Mouse (Mus musculus): ENCODE data around the gene Asb14. TPM values are rescaled to one million over a fixed set of nuclear protein-coding genes. Genes with fewer than 3 reads are reported as not detected.

Asb14 gene
- not detected in 2 replicates for polyA plus RNA-seq (2012; rRNA removed)

GRCm38 (mm10) chr14:26894392-26894791 is at the start of gene Asb14:
Asb14 (plus strand) TSS chr14:26894557.
- Histone ChIP-seq H3K4me1 (ENCODE audit: control insufficient read depth, insufficient read depth, insufficient read length, low read length) (no peaks in the 10 kb centered on the region), H3K27ac (ENCODE audit: insufficient read depth, low read depth, low read length) (no peak within 1 kb of the TSS), H3K27me3 (ENCODE audit: control insufficient read depth, insufficient read depth, low read length) (no peaks in the 10 kb centered on the region), H3K36me3 (ENCODE audit: control insufficient read depth, insufficient read depth, low read length) (no peaks in the 10 kb centered on the region), H3K4me3 (ENCODE audit: low read depth, low read length) (no peak within 1 kb of the TSS)
- TF ChIP-seq CTCF (IDR thresholded peaks at IDR 0.05; ENCODE audit: extremely low read depth, insufficient read length, insufficient replicate concordance, low read depth, low read length) (no peak), POLR2A (IDR thresholded peaks at IDR 0.05; ENCODE audit: low read depth, low read length) (no peak)
- 92% methylated on average over 4 of the region's 4 CpGs for WGBS

DNA sequence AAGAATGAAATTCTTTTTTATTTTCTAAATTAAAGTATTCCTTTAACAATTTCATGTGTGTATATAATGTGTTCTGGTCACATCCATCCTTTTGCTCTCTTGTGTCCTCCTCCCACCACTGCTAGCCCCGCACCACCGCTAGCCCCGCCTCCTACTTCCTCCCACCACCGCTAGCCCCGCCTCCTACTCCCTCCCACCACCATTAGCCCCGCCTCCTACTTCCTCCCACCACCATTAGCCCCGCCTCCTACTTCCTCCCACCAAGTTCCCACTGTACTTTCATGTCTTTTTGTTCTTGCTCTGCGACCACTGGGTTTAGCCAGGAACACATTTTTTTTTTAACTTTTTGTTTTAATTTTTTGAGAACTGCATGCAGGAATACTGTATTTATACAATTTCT is 41.3 kb upstream of the Asb14 start:
- Histone ChIP-seq H3K4me1 (ENCODE audit: control insufficient read depth, insufficient read depth, insufficient read length, low read length) (no peaks in the 10 kb centered on the region), H3K36me3 (ENCODE audit: control insufficient read depth, insufficient read depth, low read length) (no peaks in the 10 kb centered on the region), H3K27ac (ENCODE audit: insufficient read depth, low read depth, low read length) (no peak overlapping the region), H3K4me3 (ENCODE audit: low read depth, low read length) (no peak overlapping the region), H3K27me3 (ENCODE audit: control insufficient read depth, insufficient read depth, low read length) (no peaks in the 10 kb centered on the region)
- no peak for TF ChIP-seq POLR2A (IDR thresholded peaks at IDR 0.05; ENCODE audit: low read depth, low read length)
- TF ChIP-seq CTCF (IDR thresholded peaks at IDR 0.05; ENCODE audit: extremely low read depth, insufficient read length, insufficient replicate concordance, low read depth, low read length): no peak
- 74% methylated on average over 8 of the region's 8 CpGs for WGBS

DNA sequence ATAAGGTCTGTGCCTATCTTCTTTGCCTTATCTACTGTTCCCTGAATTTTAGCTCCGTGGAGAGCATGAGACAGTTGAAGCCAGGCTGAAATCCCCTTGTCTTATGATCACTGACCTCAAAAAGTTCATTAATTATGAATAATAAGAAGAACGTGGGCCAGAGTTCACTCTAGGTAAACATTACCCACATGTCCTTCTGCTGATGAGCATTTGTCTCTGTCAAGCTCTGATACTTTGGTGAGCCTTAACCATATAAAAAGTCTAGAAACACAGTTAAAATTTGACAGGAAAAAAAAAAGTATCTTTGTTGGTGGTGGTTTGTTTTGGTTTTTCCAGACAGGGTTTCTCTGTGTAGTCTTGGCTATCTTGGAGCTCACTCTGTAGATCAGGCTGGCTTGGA is 40.3 kb upstream of the Asb14 start:
- WGBS: 30% methylated on average over 2 of the region's 2 CpGs
- no peaks in the 10 kb centered on the region for H3K36me3 ChIP-seq (ENCODE audit: control insufficient read depth, insufficient read depth, low read length)
- H3K4me3 ChIP-seq (ENCODE audit: low read depth, low read length): no peak overlapping the region
- H3K27ac ChIP-seq (ENCODE audit: insufficient read depth, low read depth, low read length): no peak overlapping the region
- TF ChIP-seq POLR2A (IDR thresholded peaks at IDR 0.05; ENCODE audit: low read depth, low read length) (no peak), CTCF (IDR thresholded peaks at IDR 0.05; ENCODE audit: extremely low read depth, insufficient read length, insufficient replicate concordance, low read depth, low read length) (no peak)
- H3K4me1 ChIP-seq (ENCODE audit: control insufficient read depth, insufficient read depth, insufficient read length, low read length): no peaks in the 10 kb centered on the region
- no peaks in the 10 kb centered on the region for H3K27me3 ChIP-seq (ENCODE audit: control insufficient read depth, insufficient read depth, low read length)

DNA sequence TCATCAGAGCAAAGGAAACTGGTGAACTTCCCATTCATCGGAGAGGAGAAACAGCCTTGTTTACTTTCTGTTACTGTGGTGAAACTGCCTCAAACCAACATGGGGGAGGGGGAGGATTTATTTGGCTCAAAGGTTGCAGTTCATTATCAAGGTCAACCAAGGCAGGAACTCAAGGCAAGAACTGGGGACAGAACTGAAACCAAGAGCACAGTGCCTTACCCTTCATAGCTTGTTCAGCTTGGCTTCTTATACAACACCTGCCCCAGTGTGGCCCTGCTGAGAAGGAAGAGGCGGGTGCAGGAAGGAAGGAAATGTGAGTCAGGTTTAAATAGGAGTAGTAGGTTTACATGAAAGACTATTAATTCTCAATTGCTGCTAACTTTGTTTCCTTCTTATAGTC is 36.0 kb upstream of the Asb14 start:
- Histone ChIP-seq H3K27me3 (ENCODE audit: control insufficient read depth, insufficient read depth, low read length) (no peaks in the 10 kb centered on the region), H3K4me3 (ENCODE audit: low read depth, low read length) (no peak overlapping the region), H3K4me1 (ENCODE audit: control insufficient read depth, insufficient read depth, insufficient read length, low read length) (no peaks in the 10 kb centered on the region), H3K36me3 (ENCODE audit: control insufficient read depth, insufficient read depth, low read length) (no peaks in the 10 kb centered on the region), H3K27ac (ENCODE audit: insufficient read depth, low read depth, low read length) (no peak overlapping the region)
- TF ChIP-seq POLR2A (IDR thresholded peaks at IDR 0.05; ENCODE audit: low read depth, low read length) (no peak), CTCF (IDR thresholded peaks at IDR 0.05; ENCODE audit: extremely low read depth, insufficient read length, insufficient replicate concordance, low read depth, low read length) (no peak)
- 26% methylated on average over 2 of the region's 2 CpGs for WGBS

DNA sequence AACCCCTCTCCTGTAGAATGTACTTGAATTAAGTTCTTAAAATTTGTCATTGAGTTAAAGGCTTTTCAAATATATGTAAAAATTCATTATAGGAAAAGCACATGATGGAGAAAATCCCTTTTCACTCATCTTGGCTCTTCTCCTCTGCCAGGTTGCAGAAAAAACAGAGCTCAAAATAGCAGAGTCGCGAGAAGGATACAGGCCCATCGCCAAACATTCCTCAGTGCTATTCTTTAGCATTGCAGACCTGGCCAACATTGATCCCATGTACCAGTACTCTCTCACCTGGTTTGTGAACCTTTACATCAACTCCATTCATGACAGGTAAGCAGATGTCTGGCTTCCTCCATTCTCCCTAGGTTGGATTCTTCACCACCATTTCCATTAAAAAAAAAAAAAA is 35.3 kb upstream of the Asb14 start:
- Histone ChIP-seq H3K27ac (ENCODE audit: insufficient read depth, low read depth, low read length) (no peak overlapping the region), H3K4me1 (ENCODE audit: control insufficient read depth, insufficient read depth, insufficient read length, low read length) (no peaks in the 10 kb centered on the region), H3K4me3 (ENCODE audit: low read depth, low read length) (no peak overlapping the region), H3K27me3 (ENCODE audit: control insufficient read depth, insufficient read depth, low read length) (no peaks in the 10 kb centered on the region), H3K36me3 (ENCODE audit: control insufficient read depth, insufficient read depth, low read length) (no peaks in the 10 kb centered on the region)
- WGBS: 96% methylated on average over 3 of the region's 3 CpGs
- no peak for TF ChIP-seq CTCF (IDR thresholded peaks at IDR 0.05; ENCODE audit: extremely low read depth, insufficient read length, insufficient replicate concordance, low read depth, low read length)
- TF ChIP-seq POLR2A (IDR thresholded peaks at IDR 0.05; ENCODE audit: low read depth, low read length): no peak

DNA sequence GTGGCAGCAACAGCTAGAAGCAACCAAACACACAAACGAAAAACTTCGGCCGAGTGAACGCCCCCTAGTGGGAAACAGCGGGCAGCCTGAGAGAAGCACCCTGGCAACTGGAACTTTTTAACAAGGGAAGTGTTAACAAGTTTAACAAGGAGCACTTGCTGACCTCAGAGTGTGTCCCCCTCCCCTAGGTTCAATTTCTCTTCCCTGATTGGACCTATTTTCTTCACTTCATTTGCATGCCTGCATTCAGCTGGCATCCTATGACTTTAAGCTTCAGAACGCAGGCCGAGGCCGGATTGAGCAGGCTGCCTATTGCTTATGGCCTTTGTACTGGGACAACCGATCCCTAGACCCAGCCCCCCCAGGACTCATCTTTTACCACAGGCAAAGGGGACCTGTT is 27.0 kb upstream of the Asb14 start:
- Histone ChIP-seq H3K27ac (ENCODE audit: insufficient read depth, low read depth, low read length) (no peak overlapping the region), H3K36me3 (ENCODE audit: control insufficient read depth, insufficient read depth, low read length) (no peaks in the 10 kb centered on the region), H3K4me3 (ENCODE audit: low read depth, low read length) (no peak overlapping the region), H3K4me1 (ENCODE audit: control insufficient read depth, insufficient read depth, insufficient read length, low read length) (no peaks in the 10 kb centered on the region), H3K27me3 (ENCODE audit: control insufficient read depth, insufficient read depth, low read length) (no peaks in the 10 kb centered on the region)
- 68% methylated on average over 9 of the region's 9 CpGs for WGBS
- TF ChIP-seq POLR2A (IDR thresholded peaks at IDR 0.05; ENCODE audit: low read depth, low read length) (no peak), CTCF (IDR thresholded peaks at IDR 0.05; ENCODE audit: extremely low read depth, insufficient read length, insufficient replicate concordance, low read depth, low read length) (peak; percentile 33; the same call in 1 of the 2 replicates)

DNA sequence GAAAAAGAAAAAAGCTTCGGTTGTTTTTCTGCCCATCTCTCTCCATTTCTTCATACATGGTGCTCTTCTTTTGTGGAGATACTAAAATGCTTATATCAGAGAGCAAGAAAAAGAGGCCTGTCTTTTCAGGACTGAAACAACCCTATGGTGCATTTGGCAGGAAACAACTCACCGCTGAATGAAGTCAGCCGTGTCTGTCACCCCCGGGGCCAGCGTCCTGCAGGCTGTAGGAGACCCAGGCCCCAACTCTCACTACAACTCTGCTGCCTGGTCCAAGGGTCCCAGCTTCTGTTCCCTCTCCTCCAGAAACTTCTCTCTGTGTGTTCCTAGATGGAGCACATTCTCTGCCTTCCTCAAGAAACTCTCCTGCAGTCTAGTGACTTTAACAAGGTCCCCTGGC is 26.1 kb upstream of the Asb14 start:
- H3K4me3 ChIP-seq (ENCODE audit: low read depth, low read length): no peak overlapping the region
- TF ChIP-seq POLR2A (IDR thresholded peaks at IDR 0.05; ENCODE audit: low read depth, low read length) (no peak), CTCF (IDR thresholded peaks at IDR 0.05; ENCODE audit: extremely low read depth, insufficient read length, insufficient replicate concordance, low read depth, low read length) (no peak)
- no peak overlapping the region for H3K27ac ChIP-seq (ENCODE audit: insufficient read depth, low read depth, low read length)
- no peaks in the 10 kb centered on the region for H3K27me3 ChIP-seq (ENCODE audit: control insufficient read depth, insufficient read depth, low read length)
- H3K36me3 ChIP-seq (ENCODE audit: control insufficient read depth, insufficient read depth, low read length): no peaks in the 10 kb centered on the region
- 86% methylated on average over 5 of the region's 5 CpGs for WGBS
- no peaks in the 10 kb centered on the region for H3K4me1 ChIP-seq (ENCODE audit: control insufficient read depth, insufficient read depth, insufficient read length, low read length)

DNA sequence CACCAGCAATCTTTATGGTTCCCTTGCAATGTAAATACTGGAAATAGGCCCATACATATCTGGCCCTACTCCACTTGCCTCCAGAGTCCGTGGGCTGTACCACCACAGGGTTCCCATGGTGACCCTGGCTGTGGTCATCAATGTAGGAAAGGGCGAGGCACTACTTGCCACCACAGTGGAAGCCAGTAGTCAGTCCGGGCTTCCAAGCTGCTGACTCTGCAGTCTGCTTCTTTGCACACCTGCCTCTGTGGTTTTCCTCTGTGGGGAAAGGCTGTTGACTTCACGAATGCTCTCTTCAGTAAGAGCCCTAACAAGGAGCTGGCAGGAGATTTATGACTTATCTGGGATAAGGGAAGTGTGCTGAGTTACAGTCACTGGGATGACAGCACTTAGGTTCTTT is 15.6 kb upstream of the Asb14 start:
- no peak for TF ChIP-seq POLR2A (IDR thresholded peaks at IDR 0.05; ENCODE audit: low read depth, low read length)
- no peak for TF ChIP-seq CTCF (IDR thresholded peaks at IDR 0.05; ENCODE audit: extremely low read depth, insufficient read length, insufficient replicate concordance, low read depth, low read length)

More for the DNA sequence above, 15.6 kb upstream of the Asb14 start:
- Histone ChIP-seq H3K27ac (ENCODE audit: insufficient read depth, low read depth, low read length) (0 out of 2 replicates have a peak overlapping the region, but pooled peaks have one; percentile 14), H3K4me1 (ENCODE audit: control insufficient read depth, insufficient read depth, insufficient read length, low read length) (peaks cover 4% of the 10 kb centered on the region; the same call in 1 of the 2 replicates), H3K36me3 (ENCODE audit: control insufficient read depth, insufficient read depth, low read length) (no peaks in the 10 kb centered on the region), H3K4me3 (ENCODE audit: low read depth, low read length) (no peak overlapping the region), H3K27me3 (ENCODE audit: control insufficient read depth, insufficient read depth, low read length) (no peaks in the 10 kb centered on the region)
- WGBS: 25% methylated on average over 4 of the region's 4 CpGs
